In genomic region chr12:76367096-76367995, GRCm38 (mm10) we compare ENCODE assay signal across 8 mouse cellular contexts. TPM values are rescaled to one million over a fixed set of nuclear protein-coding genes. Genes with fewer than 3 reads are reported as not detected.
DNase-seq lines count a peak whose midpoint lies in the region; ATAC-seq and TF ChIP-seq lines count a peak whose summit lies in the region.

No protein-coding gene starts in this region.

- H3K9me3 ChIP-seq in forebrain, postnatal 0 days (ENCODE audit: low read length) = no peaks in the 10 kb centered on the region
- no peaks in the 10 kb centered on the region for H3K9me3 ChIP-seq in kidney, embryonic 14.5 days (ENCODE audit: control insufficient read depth, low read length)
- no peaks in the 10 kb centered on the region for H3K9me3 ChIP-seq in midbrain, embryonic 13.5 days

- no peak overlapping the region for H3K4me3 ChIP-seq in C2C12 (ENCODE audit: insufficient read depth, poor library complexity, severe bottlenecking)
- H3K4me3 ChIP-seq in forebrain, postnatal 0 days (ENCODE audit: low read depth, low read length) = no peak overlapping the region
- H3K4me3 ChIP-seq in kidney, embryonic 14.5 days (ENCODE audit: low read length) = peak overlapping the region; percentile 98; the same call in 1 of the 2 replicates
- peak overlapping the region; percentile 90 for H3K4me3 ChIP-seq in midbrain, embryonic 13.5 days (replicated peaks)

- peak; percentile 83 for DNase-seq in 3T3-L1 (ENCODE audit: low read depth, low spot score)
- peak; percentile 41 to 56 for DNase-seq in cerebellum, adult 18-20 months
- peak; percentile 25 for DNase-seq in forebrain, postnatal 0 days
- DNase-seq in layer of hippocampus, adult 11-12 months (ENCODE audit: low spot score) = no peak

- no peaks in the 10 kb centered on the region for H3K27me3 ChIP-seq in C2C12 (ENCODE audit: control insufficient read depth, insufficient read depth, insufficient read length)
- H3K27me3 ChIP-seq in forebrain, postnatal 0 days (ENCODE audit: insufficient read depth, low read length) = no peaks in the 10 kb centered on the region
- no peaks in the 10 kb centered on the region for H3K27me3 ChIP-seq in kidney, embryonic 14.5 days (ENCODE audit: control insufficient read depth, insufficient read depth, low read length)
- H3K27me3 ChIP-seq in midbrain, embryonic 13.5 days = no peaks in the 10 kb centered on the region

- peaks cover 6% of the 10 kb centered on the region for H3K36me3 ChIP-seq in C2C12 (ENCODE audit: control insufficient read depth, insufficient read depth)
- no peaks in the 10 kb centered on the region; the same call in 1 of the 2 replicates for H3K36me3 ChIP-seq in forebrain, postnatal 0 days (ENCODE audit: insufficient read depth)
- no peaks in the 10 kb centered on the region for H3K36me3 ChIP-seq in kidney, embryonic 14.5 days (ENCODE audit: control insufficient read depth, insufficient read depth, low read length)
- H3K36me3 ChIP-seq in midbrain, embryonic 13.5 days = no peaks in the 10 kb centered on the region

- H3K9ac ChIP-seq in forebrain, postnatal 0 days = 0 out of 2 replicates have a peak overlapping the region, but pooled peaks have one; percentile 10
- H3K9ac ChIP-seq in kidney, embryonic 14.5 days (ENCODE audit: low read depth, low read length) = no peak overlapping the region; the same call in 1 of the 2 replicates
- H3K9ac ChIP-seq in midbrain, embryonic 13.5 days (replicated peaks) = peak overlapping the region; percentile 95

- H3K79me3 ChIP-seq in C2C12 (ENCODE audit: low read depth) = peaks cover 51% of the 10 kb centered on the region

- WGBS in forebrain, postnatal 0 days = 23% methylated on average over 14 of the region's 14 CpGs
- 13% methylated on average over 14 of the region's 14 CpGs for WGBS in kidney, embryonic 14.5 days
- WGBS in midbrain, embryonic 13.5 days = 31% methylated on average over 14 of the region's 14 CpGs

- peak overlapping the region; percentile 92 for H3K4me2 ChIP-seq in forebrain, postnatal 0 days (ENCODE audit: low read depth)
- H3K4me2 ChIP-seq in kidney, embryonic 14.5 days (replicated peaks; ENCODE audit: low read depth, low read length) = peak overlapping the region; percentile 73
- peak overlapping the region; percentile 89 for H3K4me2 ChIP-seq in midbrain, embryonic 13.5 days (replicated peaks)

- H3K79me2 ChIP-seq in C2C12 (ENCODE audit: control insufficient read depth, insufficient read depth) = peaks cover 86% of the 10 kb centered on the region

- TF ChIP-seq CTCF in C2C12 (IDR thresholded peaks at IDR 0.05; ENCODE audit: control insufficient read depth, insufficient read depth, insufficient read length) = no peak
- no peak for TF ChIP-seq CTCF in forebrain, postnatal 0 days (IDR thresholded peaks at IDR 0.05; ENCODE audit: low read depth)

- H3K4me1 ChIP-seq in forebrain, postnatal 0 days (ENCODE audit: insufficient read depth) = peaks cover 16% of the 10 kb centered on the region
- peaks cover 27% of the 10 kb centered on the region for H3K4me1 ChIP-seq in kidney, embryonic 14.5 days (ENCODE audit: control insufficient read depth, insufficient read depth, low read length)
- H3K4me1 ChIP-seq in midbrain, embryonic 13.5 days (replicated peaks) = peaks cover 33% of the 10 kb centered on the region

- H3ac ChIP-seq in C2C12 (ENCODE audit: control insufficient read depth, insufficient read length, low read depth) = no peak overlapping the region

- 0 out of 2 replicates have a peak overlapping the region, but pooled peaks have one; percentile 5 for H3K27ac ChIP-seq in forebrain, postnatal 0 days (ENCODE audit: low read depth, low read length)
- no peak overlapping the region; the same call in 1 of the 2 replicates for H3K27ac ChIP-seq in kidney, embryonic 14.5 days (ENCODE audit: low read depth, low read length)
- H3K27ac ChIP-seq in midbrain, embryonic 13.5 days = 0 out of 2 replicates have a peak overlapping the region, but pooled peaks have one; percentile 14

- ATAC-seq in forebrain, postnatal 0 days = no peak
- no peak for ATAC-seq in kidney, embryonic 14.5 days (ENCODE audit: low FRiP score, low TSS enrichment)
- no peak for ATAC-seq in midbrain, embryonic 13.5 days
- no peak for ATAC-seq in monocyte, adult 5-6 weeks (replicated peaks; ENCODE audit: insufficient number of reproducible peaks, low FRiP score, low TSS enrichment, poor library complexity, severe bottlenecking)

TF ChIP-seq in C2C12, 6 proteins besides CTCF, POLR2A, EP300 and RAD21:
- no peak for TF ChIP-seq USF1 (IDR thresholded peaks at IDR 0.05; ENCODE audit: low read depth)
- peak; percentile 13 for TF ChIP-seq MYOD1 (IDR thresholded peaks at IDR 0.05; ENCODE audit: control insufficient read depth, insufficient read length, low read depth)

RNA-seq across cellular contexts. Expression of gene Zbtb25, which starts 2.1 kb away (rescaled TPM):
- 6.5 TPM for polyA plus RNA-seq in C2C12 (2012; fragmentation: generic; extraction: Trizol)
- 15.0 and 25.8 TPM in 2 replicates for total RNA-seq in forebrain, postnatal 0 days (2014; rRNA removed)
- 13.0 and 13.2 TPM in 2 replicates for polyA plus RNA-seq in forebrain, postnatal 0 days (2015; fragmentation: Nextera tagmentation; extraction: Ambion mirVana)
- 19.9 and 20.5 TPM in 2 replicates for polyA plus RNA-seq in kidney, embryonic 14.5 days (2014; fragmentation: Nextera tagmentation; extraction: Ambion mirVana)
- 15.9 and 16.5 TPM in 2 replicates for polyA plus RNA-seq in midbrain, embryonic 13.5 days (2015; fragmentation: Nextera tagmentation; extraction: Ambion mirVana)
- total RNA-seq in monocyte, adult 5-6 weeks (2017) = 6.7 to 16.7 TPM (median 15.7 TPM) in 3 replicates

RNA-seq across cellular contexts. Expression of gene Zbtb1, which starts 2.7 kb away (rescaled TPM):
- 2.4 TPM for polyA plus RNA-seq in C2C12 (2012; fragmentation: generic; extraction: Trizol)
- total RNA-seq in forebrain, postnatal 0 days (2014; rRNA removed) = 3.1 and 3.5 TPM in 2 replicates
- 1.5 and 2.0 TPM in 2 replicates for polyA plus RNA-seq in forebrain, postnatal 0 days (2015; fragmentation: Nextera tagmentation; extraction: Ambion mirVana)
- 8.3 and 12.5 TPM in 2 replicates for polyA plus RNA-seq in kidney, embryonic 14.5 days (2014; fragmentation: Nextera tagmentation; extraction: Ambion mirVana)
- polyA plus RNA-seq in midbrain, embryonic 13.5 days (2015; fragmentation: Nextera tagmentation; extraction: Ambion mirVana) = 4.1 and 4.7 TPM in 2 replicates
- total RNA-seq in monocyte, adult 5-6 weeks (2017) = 17.2 to 22.9 TPM (median 19.8 TPM) in 3 replicates

RNA-seq across cellular contexts. Expression of gene Hspa2, which starts 36.6 kb away (rescaled TPM):
- 5.1 TPM for polyA plus RNA-seq in C2C12 (2012; fragmentation: generic; extraction: Trizol)
- 6.5 and 10.6 TPM in 2 replicates for total RNA-seq in forebrain, postnatal 0 days (2014; rRNA removed)
- 8.4 and 11.6 TPM in 2 replicates for polyA plus RNA-seq in forebrain, postnatal 0 days (2015; fragmentation: Nextera tagmentation; extraction: Ambion mirVana)
- 5.4 and 7.7 TPM in 2 replicates for polyA plus RNA-seq in kidney, embryonic 14.5 days (2014; fragmentation: Nextera tagmentation; extraction: Ambion mirVana)
- 5.1 TPM in 2 replicates for polyA plus RNA-seq in midbrain, embryonic 13.5 days (2015; fragmentation: Nextera tagmentation; extraction: Ambion mirVana)
- total RNA-seq in monocyte, adult 5-6 weeks (2017) = 9.5 to 14.7 TPM (median 11.9 TPM) in 3 replicates

RNA-seq across cellular contexts. Expression of gene Akap5, which starts 42.7 kb away (rescaled TPM):
- 0.04 TPM for polyA plus RNA-seq in C2C12 (2012; fragmentation: generic; extraction: Trizol)
- total RNA-seq in forebrain, postnatal 0 days (2014; rRNA removed) = 18.9 and 24.7 TPM in 2 replicates
- polyA plus RNA-seq in forebrain, postnatal 0 days (2015; fragmentation: Nextera tagmentation; extraction: Ambion mirVana) = 5.3 and 11.0 TPM in 2 replicates
- polyA plus RNA-seq in kidney, embryonic 14.5 days (2014; fragmentation: Nextera tagmentation; extraction: Ambion mirVana) = 0.96 and 1.7 TPM in 2 replicates
- polyA plus RNA-seq in midbrain, embryonic 13.5 days (2015; fragmentation: Nextera tagmentation; extraction: Ambion mirVana) = 6.5 and 6.9 TPM in 2 replicates
- total RNA-seq in monocyte, adult 5-6 weeks (2017) = 0.10 to 1.3 TPM (median 0.32 TPM) in 3 replicates

RNA-seq across cellular contexts. Expression of gene Ppp1r36, which starts 50.0 kb away (rescaled TPM):
- not detected for polyA plus RNA-seq in C2C12 (2012; fragmentation: generic; extraction: Trizol)
- 1.1 and 1.8 TPM in 2 replicates for total RNA-seq in forebrain, postnatal 0 days (2014; rRNA removed)
- polyA plus RNA-seq in forebrain, postnatal 0 days (2015; fragmentation: Nextera tagmentation; extraction: Ambion mirVana) = 2.2 and 2.7 TPM in 2 replicates
- 3.4 and 3.9 TPM in 2 replicates for polyA plus RNA-seq in kidney, embryonic 14.5 days (2014; fragmentation: Nextera tagmentation; extraction: Ambion mirVana)
- 0.46 and 0.53 TPM in 2 replicates for polyA plus RNA-seq in midbrain, embryonic 13.5 days (2015; fragmentation: Nextera tagmentation; extraction: Ambion mirVana)
- 1.9 TPM in 1 of 3 replicates, not detected in the others for total RNA-seq in monocyte, adult 5-6 weeks (2017)

Comparison
In these comparisons a context has a peak if more than half of its experiments do, and no peak if none do; other contexts are left out.
1. H3K4me3 ChIP-seq: peak in kidney, embryonic 14.5 days (single experiment) and midbrain, embryonic 13.5 days (single experiment); none in C2C12 (single experiment) and forebrain, postnatal 0 days (single experiment).
2. Peak in every context shown above with its lines, with median percentiles within 50 percentile points of each other: H3K4me2 ChIP-seq.